Mouse (Mus musculus) spleen, adult 2 months (tissue): Measurements from ENCODE around the gene Cobl.

ENCODE experiments used
- CTCF ChIP-seq: fragments of 200-500 bp; IDR thresholded peaks from 2 replicates; pipeline ENCODE4 v1.5.1; 2011; ENCODE audit warnings: mild to moderate bottlenecking, inconsistent platforms; ENCODE audit not compliant: insufficient read depth, insufficient read length, insufficient replicate concordance; ENCODE audit errors: extremely low read depth
- POLR2A ChIP-seq: fragments of 200-500 bp; IDR thresholded peaks from 2 replicates; pipeline ENCODE4 v1.6.1; 2011; ENCODE audit warnings: low read depth, low read length, inconsistent platforms

- TF ChIP-seq CTCF (no peak), POLR2A (no peak)
Observed at GRCm38 (mm10) chr11:12396196-12396595, 68.6 kb downstream of the Cobl start.
